Mouse (Mus musculus) kidney, adult 18-20 months (tissue): ENCODE measurements around the gene Cyp27b1.
A peak's percentile ranks its signal among the peaks of the same experiment; 100 is the strongest.

Experiments used
- DNase-seq: peaks from one replicate; pipeline ENCODE4 v3.0.0; 2021

The Cyp27b1 gene

DNA sequence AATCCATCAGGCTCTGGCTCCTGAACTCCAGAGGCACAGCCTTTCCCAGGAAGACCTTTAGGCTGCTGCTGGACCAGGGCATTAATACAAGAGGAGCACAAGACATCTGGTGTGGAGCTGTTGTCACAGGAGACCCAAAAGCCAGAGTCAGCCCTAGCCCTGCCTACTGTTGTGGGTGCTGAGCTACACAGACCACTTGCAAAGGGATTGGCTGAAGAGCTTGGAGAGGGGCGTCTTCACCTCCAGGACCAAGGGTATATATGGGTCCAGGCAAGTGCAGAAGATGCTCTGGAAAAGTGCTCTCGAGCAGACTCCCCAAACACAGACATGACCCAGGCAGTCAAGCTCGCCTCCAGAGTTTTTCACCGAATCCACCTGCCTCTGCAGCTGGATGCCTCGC is at the start of gene Cyp27b1:
Gene Cyp27b1 (plus strand): TSS at position 297 of the 400 bp plus-strand sequence.
- no peak for DNase-seq

DNA sequence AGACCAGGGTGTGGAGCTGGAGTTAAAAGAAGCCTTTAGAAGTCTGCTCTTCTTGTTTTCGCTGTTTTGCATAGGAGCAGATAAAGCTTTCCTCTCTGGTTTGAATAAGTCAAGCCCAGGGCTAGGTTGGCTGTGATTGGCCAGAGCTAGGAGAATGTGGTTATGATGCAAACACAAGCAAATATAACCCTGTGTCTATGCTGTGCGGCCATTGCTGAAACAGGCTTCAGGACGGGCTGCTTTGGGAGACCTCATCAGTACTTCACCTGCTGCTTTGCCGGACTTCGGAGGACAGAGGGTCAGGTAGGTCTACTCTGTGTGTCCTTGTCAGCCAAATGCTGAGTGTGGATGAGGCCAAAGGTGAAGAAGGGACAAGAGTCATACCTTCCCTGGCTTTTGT is 47.5 kb upstream of the Cyp27b1 start, which contains the start of gene Avil:
Gene Avil (plus strand): TSS at position 181 of the 400 bp plus-strand sequence.
- no peak for DNase-seq

- no peak for DNase-seq
Measured at GRCm38 (mm10) chr10:127001297-127001696, 46.8 kb upstream of the Cyp27b1 start.

DNA sequence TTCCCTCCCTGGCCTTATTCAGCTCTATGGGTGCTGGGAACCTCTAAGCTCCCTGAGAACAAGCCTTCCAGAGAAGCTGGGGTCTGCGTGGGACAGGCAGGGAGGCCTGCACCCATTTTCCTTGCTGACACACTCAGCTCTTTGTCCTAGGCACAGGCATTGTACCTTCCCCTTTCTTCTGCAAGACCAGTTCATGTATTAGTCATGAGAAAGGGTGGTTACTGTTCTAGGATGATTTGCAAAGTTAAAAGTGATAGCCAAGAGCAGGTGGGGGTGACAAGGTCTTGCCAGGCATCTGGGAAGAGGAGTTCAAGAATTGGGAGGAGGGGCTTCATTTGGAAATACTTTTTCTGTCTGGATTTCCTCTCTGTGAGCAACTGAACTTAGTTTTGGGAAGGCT is 46.0 kb upstream of the Cyp27b1 start:
- no peak for DNase-seq

DNA sequence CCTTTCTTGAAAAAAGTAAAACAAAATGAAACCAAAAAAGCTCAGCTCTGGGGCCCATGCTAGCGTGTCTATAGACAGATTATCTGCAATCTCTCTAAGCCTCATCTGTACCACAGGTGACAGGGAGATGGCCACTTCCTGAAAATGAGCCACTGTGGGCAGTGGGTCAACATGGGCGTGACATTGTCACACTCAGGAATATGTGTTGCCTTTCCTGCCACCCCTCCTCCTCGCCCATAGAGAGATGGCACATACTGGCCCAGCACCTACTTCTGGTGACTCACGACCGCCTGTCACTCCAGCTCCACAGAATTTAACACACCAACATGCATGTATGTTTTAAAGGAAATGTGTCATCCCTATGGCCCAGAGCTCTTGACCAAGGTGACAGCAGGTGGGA is 45.3 kb upstream of the Cyp27b1 start:
- no peak for DNase-seq

DNA sequence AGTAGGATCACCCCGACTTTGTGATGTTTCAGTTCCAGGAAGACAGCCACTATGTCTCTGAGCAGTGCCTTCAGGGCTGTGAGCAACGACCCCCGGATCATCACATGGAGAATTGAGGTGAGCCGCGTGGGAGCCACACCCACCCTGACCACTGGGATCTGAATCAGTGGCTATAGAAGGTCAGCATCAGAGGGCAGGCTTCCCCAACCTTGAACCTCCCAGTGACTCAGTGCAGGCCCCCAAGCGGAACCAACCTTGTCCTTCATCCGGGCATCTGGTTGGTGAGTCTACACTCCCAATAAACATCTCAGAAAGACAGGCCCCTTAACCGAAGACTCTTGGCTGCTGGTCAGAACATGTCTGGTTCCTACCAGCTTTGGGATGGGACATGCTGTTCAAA is 44.7 kb upstream of the Cyp27b1 start:
- no peak for DNase-seq

DNA sequence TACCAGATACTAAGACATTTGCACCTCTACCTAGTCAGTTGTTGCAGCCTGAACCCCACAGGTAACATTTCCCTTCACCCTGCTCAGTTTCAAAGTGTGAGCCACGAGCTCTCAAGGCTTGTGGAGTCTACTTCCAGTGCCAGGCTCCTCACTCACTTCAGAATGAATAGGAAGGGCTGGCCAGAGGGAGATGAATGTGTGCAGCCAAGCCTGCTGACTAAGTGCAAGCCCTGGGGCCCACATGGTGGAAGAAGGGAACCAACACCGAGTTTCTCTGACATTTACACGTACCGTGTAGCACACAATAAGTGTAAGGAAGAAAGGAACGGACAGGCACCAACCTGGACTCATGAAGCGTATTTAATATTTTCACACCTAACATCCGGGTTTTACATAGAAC is 44.2 kb upstream of the Cyp27b1 start:
- DNase-seq = no peak

DNA sequence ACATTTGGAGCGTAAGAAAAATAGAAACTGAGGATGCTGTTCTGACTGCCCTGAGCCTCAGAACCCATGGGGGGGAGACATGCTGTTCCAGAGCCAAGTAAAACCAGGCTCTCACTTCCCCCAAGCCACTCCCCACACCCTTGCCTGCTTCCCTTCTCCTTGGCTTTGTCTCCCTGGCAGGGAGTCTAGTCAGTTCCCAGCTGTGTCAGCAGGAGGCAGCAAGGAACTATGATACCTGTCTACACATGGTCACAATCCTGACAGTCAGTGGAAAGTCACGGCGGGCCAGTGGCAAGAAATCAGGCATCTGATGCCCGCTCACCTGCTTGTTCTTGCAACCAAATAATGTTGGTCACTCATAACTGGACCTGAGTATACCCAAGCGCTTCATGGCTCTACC is 31.6 kb upstream of the Cyp27b1 start:
- peak; percentile 60 for DNase-seq

DNA sequence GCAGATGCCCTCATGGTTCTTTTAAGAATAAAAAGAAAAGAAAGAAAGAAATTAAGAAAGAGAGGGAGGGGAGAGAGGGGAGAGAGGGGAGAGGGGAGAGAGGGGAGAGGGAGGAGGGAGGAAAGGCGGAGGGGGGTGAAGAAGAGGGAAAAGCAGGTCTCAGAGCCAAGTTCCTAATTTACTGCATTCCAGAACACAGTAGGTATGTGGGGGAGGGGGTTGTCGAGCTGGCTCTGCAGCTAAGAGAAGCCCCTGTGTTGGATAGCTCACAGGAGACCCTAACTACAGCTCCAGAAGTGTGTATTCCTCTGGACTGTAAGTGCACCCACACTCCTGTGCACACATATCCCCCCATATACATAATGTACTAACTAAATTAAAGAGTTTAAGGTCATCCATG is 31.0 kb upstream of the Cyp27b1 start:
- no peak for DNase-seq

- no peak for DNase-seq
Measured at GRCm38 (mm10) chr10:127018422-127018821, 29.6 kb upstream of the Cyp27b1 start.

GRCm38 (mm10) chr10:127030336-127031296 is 17.4 kb upstream of the Cyp27b1 start, which contains the start of gene Tsfm:
Tsfm (minus strand) TSS chr10:127030840.
- DNase-seq = peak; percentile 93

DNA sequence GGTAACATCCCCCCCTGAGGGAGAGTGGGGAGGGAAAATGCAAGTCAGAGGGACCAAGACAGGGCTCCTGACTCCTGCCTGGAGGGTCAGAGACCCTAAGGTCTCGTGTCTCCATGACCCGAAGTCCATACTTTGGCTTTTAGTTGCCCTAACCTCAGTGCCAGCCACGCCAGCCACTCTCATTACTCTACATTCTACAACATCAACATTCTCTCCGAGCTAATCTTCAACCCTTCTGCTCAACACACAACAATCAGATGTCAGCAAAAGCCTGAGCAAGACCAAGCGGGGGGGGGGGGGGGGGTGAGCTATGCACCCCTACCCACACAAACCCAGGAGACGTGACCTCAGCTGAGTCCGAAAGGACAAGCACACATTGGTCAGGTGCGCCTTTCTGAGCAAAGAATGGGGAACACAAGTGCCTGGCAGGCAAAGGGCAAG is 14.7 kb upstream of the Cyp27b1 start:
- DNase-seq = peak; percentile 62

DNA sequence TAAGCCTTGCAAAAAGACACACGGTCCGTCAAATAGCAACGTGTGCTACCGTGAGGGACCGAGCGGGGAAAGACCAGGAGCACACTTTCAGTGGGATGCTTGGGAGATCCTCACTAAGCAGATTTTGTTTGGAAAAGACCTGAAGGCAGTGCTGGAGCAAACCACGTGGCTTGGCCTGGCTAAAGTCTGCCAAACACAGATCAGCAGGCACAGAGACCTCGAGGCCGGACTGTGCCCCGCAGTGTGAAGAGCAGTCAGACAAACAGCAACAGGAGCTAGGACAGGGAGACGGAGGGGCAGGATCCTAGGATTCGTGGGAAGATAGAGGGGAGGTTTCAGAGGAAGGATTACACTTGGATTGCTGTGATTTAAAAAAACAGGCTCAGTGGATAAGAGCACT is 11.8 kb upstream of the Cyp27b1 start:
- peak; percentile 72 for DNase-seq

DNA sequence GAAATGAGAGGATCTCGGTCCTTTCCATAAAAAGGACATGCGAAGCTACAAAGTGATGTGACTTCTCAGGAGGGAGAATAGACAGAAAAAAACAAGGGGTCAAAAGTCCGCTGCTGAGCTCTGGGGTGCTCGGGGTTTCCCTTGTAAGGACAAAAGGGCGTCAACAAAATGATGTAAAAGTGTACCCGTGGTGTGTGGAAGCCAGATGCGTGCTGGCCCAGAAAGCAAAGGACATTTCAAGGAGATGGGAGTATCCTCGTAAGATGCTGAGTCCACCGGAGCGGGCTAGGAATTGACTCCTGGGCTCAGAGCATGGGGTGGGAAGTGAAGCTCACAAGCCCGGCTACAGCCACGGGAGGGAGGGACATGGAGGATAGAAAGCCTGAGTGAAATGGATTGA is 10.4 kb upstream of the Cyp27b1 start:
- DNase-seq = peak; percentile 43

DNA sequence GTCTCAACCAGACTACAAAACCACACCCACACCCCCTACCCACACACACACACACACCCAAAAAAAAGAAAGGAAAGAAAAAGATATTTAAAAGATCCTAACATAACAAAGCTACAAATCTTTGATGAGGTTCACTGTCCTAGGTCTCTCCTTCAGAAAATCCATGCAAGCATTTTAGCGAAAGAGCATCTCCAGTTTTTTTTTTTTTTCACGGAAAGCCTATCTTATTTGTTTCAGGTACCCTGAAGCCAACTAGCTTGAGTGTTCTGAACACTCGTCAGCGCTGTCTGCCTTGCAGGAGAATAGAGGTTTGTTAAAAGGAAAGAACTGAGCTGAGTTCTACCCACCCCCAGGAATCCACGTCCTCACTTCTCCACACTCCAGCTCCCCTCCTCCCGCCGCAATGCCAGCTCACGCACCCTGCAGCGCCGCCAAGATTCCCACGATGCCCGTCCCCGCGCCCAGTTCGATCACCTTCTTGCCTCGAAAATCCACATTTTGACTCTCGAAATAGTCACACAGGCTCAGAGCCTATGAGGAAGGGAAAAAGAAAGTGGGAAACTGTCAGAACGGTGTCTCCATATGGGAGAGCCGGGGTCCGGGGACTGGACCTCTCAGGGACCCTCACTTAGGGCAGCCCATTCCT is 7.4 kb upstream of the Cyp27b1 start:
- DNase-seq = peak; percentile 39

- no peak for DNase-seq
Measured at GRCm38 (mm10) chr10:127041274-127041766, 6.7 kb upstream of the Cyp27b1 start, which contains the start of the genes Mettl1 and Eef1akmt3. Mettl1 (plus strand) TSS chr10:127041414. Eef1akmt3 (minus strand) TSS chr10:127041513.

DNA sequence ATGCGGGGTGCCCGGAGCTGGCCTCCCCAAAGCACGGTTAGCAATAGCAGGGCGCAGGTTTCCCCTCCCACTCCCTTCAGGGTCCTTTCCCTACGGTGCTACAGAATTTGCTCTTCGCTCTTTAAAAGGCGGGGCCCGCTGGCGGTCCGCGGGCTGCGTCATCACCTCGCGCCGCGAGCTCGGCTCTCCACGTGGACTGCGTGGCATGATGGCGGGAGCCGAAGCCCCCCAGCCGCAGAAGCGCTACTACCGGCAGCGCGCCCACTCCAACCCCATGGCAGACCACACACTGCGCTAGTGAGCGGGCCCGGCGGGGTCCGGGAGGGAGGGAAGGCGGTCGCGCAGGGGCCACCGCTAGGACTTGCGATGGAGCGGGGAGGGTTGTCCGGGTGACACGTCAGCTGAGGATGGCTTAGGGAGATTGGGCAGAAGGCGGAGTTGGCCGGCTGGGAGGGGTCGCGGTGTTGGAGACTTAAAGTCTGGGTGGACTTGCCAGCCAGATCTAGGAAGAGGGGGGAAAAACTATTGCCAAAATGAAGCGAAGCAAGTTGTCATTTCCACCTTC is 6.2 kb upstream of the Cyp27b1 start:
- peak; percentile 94 for DNase-seq

GRCm38 (mm10) chr10:127042468-127043115 is 5.5 kb upstream of the Cyp27b1 start:
- no peak for DNase-seq

DNA sequence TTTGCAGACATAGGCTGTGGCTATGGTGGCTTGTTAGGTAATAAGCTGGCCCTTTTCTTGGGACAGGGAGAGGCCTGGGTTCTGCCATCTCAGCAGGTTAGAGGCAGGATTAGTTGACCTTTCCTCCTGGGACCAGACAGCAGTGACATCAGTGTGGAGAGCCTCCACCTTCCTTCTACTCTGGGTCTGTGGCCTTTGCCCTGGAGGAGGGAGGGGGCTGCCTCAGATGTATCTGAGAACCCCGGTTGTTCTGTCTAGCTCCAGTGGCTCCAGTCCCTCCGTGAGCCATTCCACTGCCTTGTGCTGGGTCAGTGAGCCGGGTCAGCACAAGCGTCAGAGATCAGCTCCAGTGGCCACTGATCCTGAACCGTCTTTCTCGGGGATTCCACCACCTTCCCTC is 4.9 kb upstream of the Cyp27b1 start:
- peak; percentile 75 for DNase-seq

DNA sequence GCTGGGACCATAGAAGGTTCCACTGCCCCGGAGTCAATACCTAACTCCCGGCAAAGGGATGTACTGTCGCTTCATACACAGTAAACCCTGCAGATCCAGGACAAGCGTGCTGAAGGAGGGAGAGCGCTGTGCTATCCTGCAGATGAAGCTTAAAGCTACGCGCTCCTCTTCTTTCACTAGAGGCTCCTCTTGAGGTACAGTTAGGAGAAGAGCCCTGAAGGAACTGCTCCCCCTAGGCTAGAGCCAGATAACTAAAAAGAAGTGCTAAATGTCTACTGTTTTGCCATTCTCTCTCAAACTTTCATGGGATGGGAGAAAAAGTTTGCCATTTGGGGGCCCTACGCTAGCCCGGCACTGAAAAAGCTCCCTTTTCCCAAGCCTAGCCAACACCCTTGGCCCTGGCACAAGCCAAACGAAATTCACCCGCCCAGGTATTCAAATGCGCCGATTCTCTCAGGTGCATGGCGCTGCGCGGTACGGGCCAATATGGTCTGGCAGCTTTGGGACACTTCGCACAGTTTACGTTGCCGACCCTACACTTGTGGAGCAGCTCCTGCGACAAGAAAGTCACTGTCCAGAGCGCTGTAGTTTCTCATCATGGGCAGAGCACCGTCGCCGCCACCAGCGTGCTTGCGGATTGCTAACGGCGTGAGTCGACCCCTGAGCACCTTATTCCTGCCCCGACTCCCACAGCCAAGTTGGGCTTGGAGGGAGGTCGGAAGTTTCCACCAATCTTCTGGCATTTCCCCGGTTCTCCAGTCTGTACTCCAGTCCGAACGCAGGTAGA is 751 bp downstream of the Cyp27b1 start:
- DNase-seq = peak; percentile 58

GRCm38 (mm10) chr10:127049395-127050118 is 1.5 kb downstream of the Cyp27b1 start:
- DNase-seq = peak; percentile 57
